Mouse (Mus musculus): ENCODE results near the gene Gm4070. TPM values are rescaled to one million over a fixed set of nuclear protein-coding genes. Genes with fewer than 3 reads are reported as not detected.

Gene Gm4070
- 9.1 TPM for polyA plus RNA-seq (2014; fragmentation: Illumina TruSeq; extraction: RNeasy Lipid Tissue Mini Kit (QIAGEN cat#74804); ENCODE audit: insufficient read depth, low read depth, low replicate concordance)

DNA sequence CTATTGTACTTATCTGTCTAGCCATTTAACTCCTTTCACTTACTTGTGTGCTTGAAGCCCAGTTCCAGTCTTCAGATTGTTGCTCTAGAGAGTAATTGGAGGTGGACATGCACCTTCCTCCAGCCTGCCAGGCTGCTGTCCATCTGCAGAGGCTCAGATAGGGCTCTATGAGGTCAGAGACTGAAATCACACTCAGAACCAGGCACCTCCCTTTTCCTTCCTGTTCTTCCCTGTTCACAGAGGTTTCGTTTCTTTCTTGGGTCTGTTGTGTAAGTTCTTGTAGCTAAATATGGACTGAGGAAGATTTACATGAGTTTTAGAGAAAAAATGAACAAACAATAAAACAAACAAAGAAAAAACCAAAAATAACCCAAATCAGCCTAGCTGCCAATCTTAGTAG is at the start of gene Gm4070:
Gm4070 (minus strand) TSS at position 156 of the 400 bp plus-strand sequence.

Other genes with a start within 250 kb of the Gm4070 start
- gene Ilk, start 217.4 kb downstream of the Gm4070 start, polyA plus RNA-seq (2014; fragmentation: Illumina TruSeq; extraction: RNeasy Lipid Tissue Mini Kit (QIAGEN cat#74804); ENCODE audit: insufficient read depth, low read depth, low replicate concordance): 157 TPM
- gene Rrp8, start 216.6 kb downstream of the Gm4070 start, polyA plus RNA-seq (2014; fragmentation: Illumina TruSeq; extraction: RNeasy Lipid Tissue Mini Kit (QIAGEN cat#74804); ENCODE audit: insufficient read depth, low read depth, low replicate concordance): 10.1 TPM
- 159 TPM for gene Taf10, start 209.6 kb downstream of the Gm4070 start, polyA plus RNA-seq (2014; fragmentation: Illumina TruSeq; extraction: RNeasy Lipid Tissue Mini Kit (QIAGEN cat#74804); ENCODE audit: insufficient read depth, low read depth, low replicate concordance)
- 42.1 TPM for gene Tpp1, start 201.7 kb downstream of the Gm4070 start, polyA plus RNA-seq (2014; fragmentation: Illumina TruSeq; extraction: RNeasy Lipid Tissue Mini Kit (QIAGEN cat#74804); ENCODE audit: insufficient read depth, low read depth, low replicate concordance)
- 1.6 TPM for gene Dchs1, start 166.3 kb downstream of the Gm4070 start, polyA plus RNA-seq (2014; fragmentation: Illumina TruSeq; extraction: RNeasy Lipid Tissue Mini Kit (QIAGEN cat#74804); ENCODE audit: insufficient read depth, low read depth, low replicate concordance)
- 137 TPM for gene Mrpl17, start 142.9 kb downstream of the Gm4070 start, polyA plus RNA-seq (2014; fragmentation: Illumina TruSeq; extraction: RNeasy Lipid Tissue Mini Kit (QIAGEN cat#74804); ENCODE audit: insufficient read depth, low read depth, low replicate concordance)

Data from lung, adult 10 weeks (tissue).